Mouse (Mus musculus): ENCODE data around the gene Atp6v1c2. TPM values are rescaled to one million over a fixed set of nuclear protein-coding genes. Genes with fewer than 3 reads are reported as not detected.

Atp6v1c2 gene
- 1 to 10 TPM; 3.1 to 3.4 TPM for total RNA-seq (2021)
- long read RNA-seq, experiment 1, partial matches to known transcripts = 0 of 2 reads
- long read RNA-seq, experiment 1, other reads (novel, unspliced or antisense) = 2 of 2 reads
- long read RNA-seq, experiment 2, partial matches to known transcripts = 0 of 4 reads
- long read RNA-seq, experiment 2, other reads (novel, unspliced or antisense) = 4 of 4 reads

GRCm38 (mm10) chr12:17329259-17329658 is at the start of gene Atp6v1c2:
Gene Atp6v1c2 (minus strand): TSS chr12:17329359.
- DNase-seq (ENCODE audit: low spot score in 2 of 2) = no peak

- DNase-seq (ENCODE audit: low spot score in 2 of 2) = peak in 1 of 2 experiments; percentile 27
These were observed 47.4 kb upstream of the Atp6v1c2 start for GRCm38 (mm10) chr12:17376521-17376920.

GRCm38 (mm10) chr12:17375243-17375642 is 46.1 kb upstream of the Atp6v1c2 start:
- DNase-seq (ENCODE audit: low spot score in 2 of 2) = no peak

GRCm38 (mm10) chr12:17373470-17373975 is 44.4 kb upstream of the Atp6v1c2 start:
- DNase-seq (ENCODE audit: low spot score in 2 of 2) = no peak

- no peak for DNase-seq (ENCODE audit: low spot score in 2 of 2)
These were observed 43.5 kb upstream of the Atp6v1c2 start for GRCm38 (mm10) chr12:17372696-17373095.

GRCm38 (mm10) chr12:17371589-17372235 is 42.6 kb upstream of the Atp6v1c2 start:
- no peak for DNase-seq (ENCODE audit: low spot score in 2 of 2)

GRCm38 (mm10) chr12:17369551-17370325 is 40.6 kb upstream of the Atp6v1c2 start:
- DNase-seq (ENCODE audit: low spot score in 2 of 2) = no peak

GRCm38 (mm10) chr12:17369111-17369510 is 40.0 kb upstream of the Atp6v1c2 start:
- no peak for DNase-seq (ENCODE audit: low spot score in 2 of 2)

GRCm38 (mm10) chr12:17366981-17367380 is 37.8 kb upstream of the Atp6v1c2 start:
- DNase-seq (ENCODE audit: low spot score in 2 of 2) = peak; percentile 52 to 57

- DNase-seq (ENCODE audit: low spot score in 2 of 2) = no peak
These were observed 33.2 kb upstream of the Atp6v1c2 start for GRCm38 (mm10) chr12:17362316-17362715.

- no peak for DNase-seq (ENCODE audit: low spot score in 2 of 2)
These were observed 31.5 kb upstream of the Atp6v1c2 start for GRCm38 (mm10) chr12:17360650-17361049.

GRCm38 (mm10) chr12:17360104-17360503 is 30.9 kb upstream of the Atp6v1c2 start:
- no peak for DNase-seq (ENCODE audit: low spot score in 2 of 2)

- DNase-seq (ENCODE audit: low spot score in 2 of 2) = no peak
These were observed 29.8 kb upstream of the Atp6v1c2 start for GRCm38 (mm10) chr12:17358981-17359380.

GRCm38 (mm10) chr12:17357795-17358194 is 28.6 kb upstream of the Atp6v1c2 start:
- no peak for DNase-seq (ENCODE audit: low spot score in 2 of 2)

GRCm38 (mm10) chr12:17356853-17357252 is 27.7 kb upstream of the Atp6v1c2 start:
- no peak for DNase-seq (ENCODE audit: low spot score in 2 of 2)

- DNase-seq (ENCODE audit: low spot score in 2 of 2) = no peak
These were observed 20.9 kb upstream of the Atp6v1c2 start for GRCm38 (mm10) chr12:17350106-17350505.

GRCm38 (mm10) chr12:17348048-17349036 is 19.2 kb upstream of the Atp6v1c2 start, which contains the start of gene Nol10:
Gene Nol10 (plus strand): TSS chr12:17348458.
- peak; percentile 84 to 90 for DNase-seq (ENCODE audit: low spot score in 2 of 2)

- peak in 1 of 2 experiments; percentile 8 for DNase-seq (ENCODE audit: low spot score in 2 of 2)
These were observed 18.3 kb upstream of the Atp6v1c2 start for GRCm38 (mm10) chr12:17347327-17348047.

- no peak for DNase-seq (ENCODE audit: low spot score in 2 of 2)
These were observed 10.2 kb upstream of the Atp6v1c2 start for GRCm38 (mm10) chr12:17339114-17339905.
